Mouse (Mus musculus) large intestine, adult 2 months (tissue): ENCODE measurements around the gene Agpat4. TPM values are rescaled to one million over a fixed set of nuclear protein-coding genes. Genes with fewer than 3 reads are reported as not detected.

Source experiments
- DNase-seq: peaks from one replicate; pipeline ENCODE4 v3.0.0-alpha.2; 2012; ENCODE audit warnings: low read depth, low spot score
- WGBS: fragments of 180-500 bp; shearing (Covaris S2); methylation state at CpG from one replicate; pipeline ENCODE4 v1.1.7; 2018; 5-methylcytosine and 5-hydroxymethylcytosine counted together
- polyA plus RNA-seq: library from polyadenylated mRNA; depleted of rRNA; stranded (reverse); fragments of >200 nt; gene quantifications from 2 replicates; pipeline ENCODE4 v1.2.3, GENCODE M21; 2012; rRNA removed

Gene Agpat4
- polyA plus RNA-seq, 1 experiment = 31.1 TPM

DNA sequence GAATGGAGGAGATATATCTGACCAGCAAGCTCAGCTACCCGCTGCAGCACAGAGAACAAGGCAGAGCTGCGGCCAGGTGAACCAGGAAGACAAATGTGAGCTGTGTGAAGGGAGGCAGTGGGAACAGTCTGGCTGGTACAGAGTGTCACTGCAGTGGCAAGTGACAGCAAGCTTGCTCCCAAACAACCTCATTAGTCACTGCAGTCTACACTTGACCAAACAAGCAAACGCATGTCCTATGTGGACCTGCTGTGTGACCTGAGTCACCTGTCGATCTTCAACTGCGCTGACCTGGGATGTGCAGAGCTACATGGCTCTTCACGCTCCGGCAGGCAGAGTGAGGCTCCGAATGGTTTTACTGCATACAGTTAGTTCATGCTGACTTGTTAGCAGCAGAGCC is 144.3 kb downstream of the Agpat4 start:
- no peak for DNase-seq
- 94% methylated on average over 8 of the region's 8 CpGs for WGBS

DNA sequence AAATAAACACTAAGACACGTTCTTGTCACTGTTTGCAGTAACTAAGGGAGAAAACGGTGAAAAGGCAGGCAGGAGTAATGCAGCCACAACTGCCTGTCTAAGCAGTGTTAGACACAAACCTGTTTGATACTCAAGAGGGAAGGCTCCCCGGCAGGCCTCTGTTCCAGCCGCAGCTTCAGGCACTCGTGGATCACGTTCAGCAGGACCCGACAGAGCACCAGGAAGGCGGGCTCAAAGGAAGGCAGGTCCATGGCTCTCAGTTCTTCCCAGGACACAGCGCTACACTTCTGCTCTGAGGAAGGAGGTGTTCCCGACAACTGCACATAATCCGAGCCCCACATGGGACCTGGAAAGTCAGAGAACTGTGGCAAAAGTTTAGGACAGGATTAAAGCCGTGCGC is 145.3 kb downstream of the Agpat4 start:
- WGBS = 76% methylated on average over 13 of the region's 13 CpGs

DNA sequence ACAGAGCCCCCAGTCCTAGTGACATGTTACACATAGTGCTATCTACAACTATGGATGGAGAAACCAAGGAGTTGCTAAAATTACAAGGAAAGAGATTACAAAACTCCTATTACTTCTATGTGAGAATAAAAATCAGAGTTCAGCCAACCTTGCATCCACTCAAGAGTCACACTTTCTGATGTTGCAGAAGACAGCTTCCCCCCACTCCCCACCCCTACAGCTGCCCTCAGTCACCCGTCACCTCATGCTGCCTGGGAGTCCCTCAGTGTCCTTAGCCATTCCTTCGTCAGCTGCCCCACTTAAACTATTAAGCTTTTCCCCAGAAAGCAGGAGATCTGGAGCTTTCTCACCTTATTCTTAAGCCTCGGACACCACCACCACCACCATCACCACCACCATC is 145.8 kb downstream of the Agpat4 start:
- no peak for DNase-seq
- 98% methylated on average over 3 of the region's 3 CpGs for WGBS

More for the DNA sequence above, 145.3 kb downstream of the Agpat4 start:
- DNase-seq = no peak

DNA sequence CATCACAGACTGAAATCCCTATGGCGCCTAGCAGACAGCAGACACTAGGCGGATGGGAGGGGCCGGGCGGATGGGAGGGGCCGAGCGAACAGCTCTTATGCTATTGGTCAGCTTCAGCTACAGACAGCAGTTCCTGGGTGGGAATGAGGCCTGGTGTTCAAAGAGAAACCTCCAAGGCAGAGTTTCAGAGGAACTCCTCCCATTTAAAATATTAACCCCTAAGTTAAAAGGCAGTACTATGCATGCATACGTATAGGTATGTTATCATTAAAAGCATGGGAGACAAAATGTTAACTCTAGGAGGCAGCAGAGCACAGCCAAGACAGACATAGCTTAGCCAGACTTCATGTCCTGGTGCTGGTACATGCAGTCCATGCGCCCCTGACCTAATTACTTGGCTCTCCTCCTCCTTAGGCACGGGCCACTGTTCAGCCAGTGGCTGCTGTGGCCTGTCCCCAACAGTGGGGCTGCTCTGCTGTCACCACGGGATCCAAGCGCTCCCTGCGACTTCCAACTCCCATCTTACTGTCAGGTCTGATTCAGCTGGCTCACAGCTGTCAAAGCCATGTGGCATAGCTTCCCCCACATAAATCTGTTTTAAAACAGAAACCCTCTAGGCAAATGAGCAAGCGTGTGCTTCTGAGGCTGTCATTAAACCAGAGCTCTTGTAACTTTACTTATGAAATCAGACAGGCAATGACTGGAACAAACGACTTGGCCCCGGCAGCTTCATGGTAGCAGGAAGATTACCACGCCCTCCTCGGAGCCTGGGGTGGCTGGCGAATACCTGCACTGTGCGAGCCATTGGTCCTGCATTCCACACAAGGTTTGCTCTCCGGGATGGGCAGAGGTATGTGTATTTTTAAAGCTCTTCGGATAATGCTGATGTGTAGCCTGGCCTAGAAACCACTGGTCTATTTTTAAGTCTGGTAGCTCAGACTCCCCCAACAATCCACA is 147.7 kb downstream of the Agpat4 start:
- 58% methylated on average over 21 of the region's 21 CpGs for WGBS
- DNase-seq = no peak

DNA sequence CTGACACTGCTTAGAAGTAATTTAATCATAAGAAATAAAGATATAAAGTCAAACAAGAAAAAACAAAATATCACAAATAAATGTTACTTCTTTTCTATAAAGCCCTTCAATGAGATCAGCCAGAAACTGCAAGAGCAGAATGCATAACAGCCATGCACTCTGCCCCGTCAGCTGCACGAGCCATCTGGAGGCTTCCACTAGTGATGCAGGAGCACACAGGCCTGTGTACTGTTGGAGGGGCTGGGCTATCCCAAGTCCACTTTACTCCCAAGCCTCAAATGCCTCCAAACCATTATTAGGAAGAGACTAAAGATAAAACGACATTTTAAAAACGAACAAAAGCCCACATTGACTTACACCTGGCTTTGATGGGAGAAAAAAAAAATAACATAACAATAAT is 149.6 kb downstream of the Agpat4 start:
- DNase-seq = no peak
- 88% methylated on average over 4 of the region's 4 CpGs for WGBS

DNA sequence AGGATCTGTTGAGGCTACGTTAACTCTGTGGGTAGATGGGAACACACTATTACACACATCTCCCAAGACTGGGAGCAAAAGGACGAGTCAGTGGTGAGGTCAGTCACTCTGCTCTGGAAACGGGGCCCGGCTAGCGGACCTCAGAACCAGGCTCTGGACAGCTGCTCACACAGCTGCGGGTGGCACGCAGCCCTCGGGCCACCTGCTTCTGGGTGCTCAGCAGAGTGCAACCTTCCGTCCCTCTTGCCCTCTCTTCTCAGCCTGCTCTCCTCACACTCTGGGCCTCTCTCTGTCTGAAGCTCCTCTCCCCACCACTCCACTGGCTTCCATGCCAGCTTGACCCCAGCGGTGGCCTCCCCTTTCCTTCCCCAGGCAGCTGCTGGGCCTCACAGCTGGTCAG is 150.0 kb downstream of the Agpat4 start:
- 82% methylated on average over 10 of the region's 10 CpGs for WGBS
- DNase-seq = no peak

Other genes starting within 250 kb of the Agpat4 start
- gene Map3k4, start 200.1 kb downstream of the Agpat4 start, polyA plus RNA-seq = 12.3 and 23.4 TPM in 2 replicates